7 mouse cellular contexts compared by ENCODE assay signal in genomic region chr8:11550281-11550948, GRCm38 (mm10). TPM values are rescaled to one million over a fixed set of nuclear protein-coding genes. Genes with fewer than 3 reads are reported as not detected.
DNase-seq lines count a peak whose midpoint lies in the region; ATAC-seq and TF ChIP-seq lines count a peak whose summit lies in the region.

Cars2 (minus strand) TSS chr8:11550783.

- no peaks in the 10 kb centered on the region for H3K9me3 ChIP-seq in embryonic facial prominence, embryonic 13.5 days
- no peaks in the 10 kb centered on the region for H3K9me3 ChIP-seq in limb, embryonic 13.5 days
- no peaks in the 10 kb centered on the region for H3K9me3 ChIP-seq in midbrain, embryonic 16.5 days (replicated peaks; ENCODE audit: control insufficient read depth, low read length, poor library complexity, severe bottlenecking)

- H3K27ac ChIP-seq in embryonic facial prominence, embryonic 13.5 days: peak within 1 kb of the TSS; percentile 92
- H3K27ac ChIP-seq in heart, adult 2 months: peak within 1 kb of the TSS; percentile 87
- peak within 1 kb of the TSS; percentile 86 for H3K27ac ChIP-seq in limb, embryonic 13.5 days
- peak within 1 kb of the TSS; percentile 88 for H3K27ac ChIP-seq in midbrain, embryonic 16.5 days (ENCODE audit: low read length)

- H3K79me2 ChIP-seq in heart, adult 2 months (replicated peaks; ENCODE audit: control insufficient read depth, insufficient read depth, low read length): no peaks in the 10 kb centered on the region

- TF ChIP-seq CTCF in heart, adult 2 months (IDR thresholded peaks at IDR 0.05): no peak

- intact Hi-C loops in heart, adult 2 months (cut with DNase I): loop anchor here (2.0 to 10.0 kb wide), 4 partner anchors 53 to 224 kb away; partner anchors contain the start of genes 1700016D06Rik and Naxd

- H3K36me3 ChIP-seq in embryonic facial prominence, embryonic 13.5 days: peaks cover 16% of the 10 kb centered on the region
- H3K36me3 ChIP-seq in heart, adult 2 months (ENCODE audit: control insufficient read depth, insufficient read depth, low read length): no peaks in the 10 kb centered on the region
- H3K36me3 ChIP-seq in limb, embryonic 13.5 days: peaks cover 18% of the 10 kb centered on the region
- H3K36me3 ChIP-seq in midbrain, embryonic 16.5 days (ENCODE audit: control insufficient read depth, insufficient read depth, low read length): no peaks in the 10 kb centered on the region

- H3K9ac ChIP-seq in embryonic facial prominence, embryonic 13.5 days: peak within 1 kb of the TSS; percentile 85
- peak within 1 kb of the TSS; percentile 89 for H3K9ac ChIP-seq in heart, adult 2 months (ENCODE audit: low read depth, low read length)
- H3K9ac ChIP-seq in limb, embryonic 13.5 days: peak within 1 kb of the TSS; percentile 81
- H3K9ac ChIP-seq in midbrain, embryonic 16.5 days (ENCODE audit: low read depth, low read length): peak within 1 kb of the TSS; percentile 87

- H3K4me1 ChIP-seq in embryonic facial prominence, embryonic 13.5 days: peaks cover 20% of the 10 kb centered on the region
- H3K4me1 ChIP-seq in heart, adult 2 months (ENCODE audit: control insufficient read depth, insufficient read depth, low read length): peaks cover 3% of the 10 kb centered on the region
- peaks cover 28% of the 10 kb centered on the region for H3K4me1 ChIP-seq in limb, embryonic 13.5 days
- H3K4me1 ChIP-seq in midbrain, embryonic 16.5 days (ENCODE audit: control insufficient read depth, insufficient read depth, low read length): peaks cover 19% of the 10 kb centered on the region

- under 1% methylated on average over 53 of the region's 53 CpGs for WGBS in embryonic facial prominence, embryonic 13.5 days
- WGBS in heart, adult 2 months: under 1% methylated on average over 53 of the region's 53 CpGs
- under 1% methylated on average over 53 of the region's 53 CpGs for WGBS in limb, embryonic 13.5 days
- under 1% methylated on average over 53 of the region's 53 CpGs for WGBS in midbrain, embryonic 16.5 days

- peak; percentile 70 for ATAC-seq in embryonic facial prominence, embryonic 13.5 days (ENCODE audit: insufficient number of reproducible peaks, insufficient read depth, low FRiP score, low TSS enrichment, low read depth)
- peak; percentile 75 for ATAC-seq in limb, embryonic 13.5 days (ENCODE audit: low FRiP score, low read depth)
- ATAC-seq in midbrain, embryonic 16.5 days: peak; percentile 57

- peak; percentile 83 for TF ChIP-seq POLR2A in heart, adult 2 months (IDR thresholded peaks at IDR 0.05; ENCODE audit: insufficient read depth, low read depth, low read length)

- DNase-seq in adrenal gland, postnatal 25 days: peak; percentile 93
- DNase-seq in heart, adult 2 months: peak; percentile 96
- peak; percentile 95 to 96 for DNase-seq in kidney, adult 8-10 months
- DNase-seq in spleen, postnatal 10 days (ENCODE audit: low spot score in 2 of 2): peak; percentile 92 to 94

- peak within 1 kb of the TSS; percentile 77 for H3K4me2 ChIP-seq in embryonic facial prominence, embryonic 13.5 days
- peak within 1 kb of the TSS; percentile 73 for H3K4me2 ChIP-seq in limb, embryonic 13.5 days (replicated peaks)
- peak within 1 kb of the TSS; percentile 66 for H3K4me2 ChIP-seq in midbrain, embryonic 16.5 days (ENCODE audit: low read length)

- TF ChIP-seq EP300 in heart, adult 2 months (IDR thresholded peaks at IDR 0.05; ENCODE audit: insufficient read depth, low read depth, low read length): no peak

- peak within 1 kb of the TSS; percentile 83 for H3K4me3 ChIP-seq in embryonic facial prominence, embryonic 13.5 days
- H3K4me3 ChIP-seq in heart, adult 2 months: peak within 1 kb of the TSS; percentile 83
- peak within 1 kb of the TSS; percentile 68 for H3K4me3 ChIP-seq in limb, embryonic 13.5 days
- peak within 1 kb of the TSS; percentile 70 for H3K4me3 ChIP-seq in midbrain, embryonic 16.5 days (ENCODE audit: low read depth, low read length)

- no peaks in the 10 kb centered on the region for H3K27me3 ChIP-seq in embryonic facial prominence, embryonic 13.5 days
- no peaks in the 10 kb centered on the region for H3K27me3 ChIP-seq in heart, adult 2 months (ENCODE audit: control insufficient read depth, insufficient read depth, low read length)
- H3K27me3 ChIP-seq in limb, embryonic 13.5 days: no peaks in the 10 kb centered on the region
- no peaks in the 10 kb centered on the region for H3K27me3 ChIP-seq in midbrain, embryonic 16.5 days (ENCODE audit: control insufficient read depth, insufficient read depth, low read depth, low read length)

RNA-seq across cellular contexts. Expression of gene Cars2, which starts in this region (rescaled TPM):
- 35.5 and 44.8 TPM in 2 replicates for total RNA-seq in adrenal gland, postnatal 25 days (2021)
- 25.7 and 29.7 TPM in 2 replicates for polyA plus RNA-seq in embryonic facial prominence, embryonic 13.5 days (2015; fragmentation: Nextera tagmentation; extraction: Ambion mirVana)
- total RNA-seq in heart, adult 2 months (2021): 10 to 100 TPM; 46.5 to 47.7 TPM
- polyA plus RNA-seq in heart, adult 2 months (2012; rRNA removed): 49.8 and 66.0 TPM in 2 replicates
- polyA plus RNA-seq in limb, embryonic 13.5 days (2015; fragmentation: Nextera tagmentation; extraction: Ambion mirVana): 23.3 and 25.3 TPM in 2 replicates
- 21.8 and 22.4 TPM in 2 replicates for polyA plus RNA-seq in midbrain, embryonic 16.5 days (2015; fragmentation: Nextera tagmentation; extraction: Ambion mirVana)

Comparison
In these comparisons a context has a peak if more than half of its experiments do, and no peak if none do; other contexts are left out.
1. Peak in every context shown above with its lines: DNase-seq, ATAC-seq, H3K4me3 ChIP-seq and H3K27ac ChIP-seq.